Comparison of ENCODE assay signal across 9 mouse cellular contexts in genomic region chr2:45279490-45279889, GRCm38 (mm10).
A peak's percentile ranks its signal among the peaks of the same experiment; 100 is the strongest.
DNase-seq lines count a peak whose midpoint lies in the region; ATAC-seq and TF ChIP-seq lines count a peak whose summit lies in the region.
"Had no signal": no experiment of that assay in that cellular context is flagged by ENCODE, and none has a peak within 500 bp of the region (broad histone marks: within the 10 kb centered on the region; RNA-seq: fewer than 3 reads in every experiment).

No protein-coding gene starts in this region.

- no peaks in the 10 kb centered on the region for H3K36me3 ChIP-seq in midbrain, embryonic 11.5 days (ENCODE audit: control insufficient read depth, insufficient read depth, low read length)
- H3K36me3 ChIP-seq in forebrain, postnatal 0 days (ENCODE audit: insufficient read depth): no peaks in the 10 kb centered on the region

- H3K9ac ChIP-seq in midbrain, embryonic 11.5 days (ENCODE audit: low read length): no peak overlapping the region
- H3K9ac ChIP-seq in forebrain, postnatal 0 days: no peak overlapping the region

- H3K4me3 ChIP-seq in midbrain, embryonic 11.5 days (ENCODE audit: low read depth, low read length): no peak overlapping the region
- H3K4me3 ChIP-seq in forebrain, postnatal 0 days (ENCODE audit: low read depth, low read length): no peak overlapping the region

- no peak for TF ChIP-seq CTCF in forebrain, postnatal 0 days (IDR thresholded peaks at IDR 0.05; ENCODE audit: low read depth)

- H3K27ac ChIP-seq in midbrain, embryonic 11.5 days (ENCODE audit: low read depth, low read length): no peak overlapping the region
- no peak overlapping the region for H3K27ac ChIP-seq in forebrain, postnatal 0 days (ENCODE audit: low read depth, low read length)

- intact Hi-C loops in heart, postnatal 14 days (cut with DNase I): no loop called here

- no peak overlapping the region for H3K4me2 ChIP-seq in midbrain, embryonic 11.5 days
- no peak overlapping the region for H3K4me2 ChIP-seq in forebrain, postnatal 0 days (ENCODE audit: low read depth)

- 82% methylated on average over 4 of the region's 4 CpGs for WGBS in midbrain, embryonic 11.5 days
- 83% methylated on average over 4 of the region's 4 CpGs for WGBS in forebrain, postnatal 0 days

- H3K4me1 ChIP-seq in midbrain, embryonic 11.5 days (ENCODE audit: control insufficient read depth, insufficient read depth, low read length): no peaks in the 10 kb centered on the region
- no peaks in the 10 kb centered on the region for H3K4me1 ChIP-seq in forebrain, postnatal 0 days (ENCODE audit: insufficient read depth)

- H3K27me3 ChIP-seq in midbrain, embryonic 11.5 days (ENCODE audit: control insufficient read depth, insufficient read depth, low read length): no peaks in the 10 kb centered on the region
- no peaks in the 10 kb centered on the region for H3K27me3 ChIP-seq in forebrain, postnatal 0 days (ENCODE audit: insufficient read depth, low read length)

- peak; percentile 81 for ATAC-seq in granulocyte monocyte progenitor cell, adult 5-6 weeks (replicated peaks; ENCODE audit: poor library complexity, severe bottlenecking)
- peak; percentile 65 for ATAC-seq in megakaryocyte-erythroid progenitor cell, adult 5-6 weeks (replicated peaks; ENCODE audit: low FRiP score, low TSS enrichment, poor library complexity, severe bottlenecking)
- ATAC-seq in midbrain, embryonic 11.5 days (ENCODE audit: low FRiP score): no peak
- no peak for ATAC-seq in forebrain, postnatal 0 days

- H3K9me3 ChIP-seq in midbrain, embryonic 11.5 days (ENCODE audit: control insufficient read depth, low read length): no peaks in the 10 kb centered on the region
- no peaks in the 10 kb centered on the region for H3K9me3 ChIP-seq in forebrain, postnatal 0 days (ENCODE audit: low read length)

- DNase-seq in A20 (ENCODE audit: low read depth, low spot score) (peak; percentile 91), NIH3T3 (ENCODE audit: low read depth) (peak; percentile 70)
- DNase-seq in retina, postnatal 1 day: no peak
- no peak for DNase-seq in midbrain, embryonic 11.5 days (ENCODE audit: low spot score, missing footprints)
- no peak for DNase-seq in heart, postnatal 14 days
- DNase-seq in forebrain, postnatal 0 days: no peak
- DNase-seq: cerebellum, adult 8-10 months had no signal

Comparison
In these comparisons a context has a peak if more than half of its experiments do, and no peak if none do; other contexts are left out.
1. DNase-seq: peak in A20 (single experiment) and NIH3T3 (single experiment); none in retina, postnatal 1 day (single experiment), midbrain, embryonic 11.5 days (single experiment), heart, postnatal 14 days (0 of 2) and forebrain, postnatal 0 days (single experiment).
2. ATAC-seq: peak in granulocyte monocyte progenitor cell, adult 5-6 weeks (single experiment) and megakaryocyte-erythroid progenitor cell, adult 5-6 weeks (single experiment); none in midbrain, embryonic 11.5 days (single experiment) and forebrain, postnatal 0 days (single experiment).